Mouse (Mus musculus): ENCODE results near the gene Prg2. TPM values are rescaled to one million over a fixed set of nuclear protein-coding genes. Genes with fewer than 3 reads are reported as not detected.

Prg2 gene
- polyA plus RNA-seq (2014; fragmentation: Illumina TruSeq; extraction: RNeasy Lipid Tissue Mini Kit (QIAGEN cat#74804); ENCODE audit: low read depth, low replicate concordance): not detected

DNA sequence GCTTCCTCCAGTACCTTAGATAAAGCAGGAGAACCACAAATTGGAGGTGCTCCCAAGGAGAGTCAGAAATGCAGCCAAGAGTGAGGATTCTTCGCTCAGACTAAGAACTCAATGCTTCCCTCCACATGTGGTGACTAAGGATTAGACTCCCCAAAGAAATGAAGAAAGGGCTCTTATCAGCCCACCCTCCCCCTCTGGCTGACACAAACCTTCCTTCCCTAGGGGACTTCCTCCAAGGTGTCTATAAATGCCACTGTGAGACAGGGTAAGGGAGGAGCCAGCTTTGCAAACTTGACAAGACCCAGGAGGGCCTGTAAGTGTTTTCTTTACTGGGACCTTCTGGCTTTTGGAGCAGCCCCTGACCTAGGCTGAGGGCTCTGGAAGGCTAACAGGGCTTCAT lies at the start of gene Prg2:
Prg2 (plus strand) TSS at position 274 of the 400 bp plus-strand sequence.

GRCm38 (mm10) chr2:84936474-84937429 lies 43.5 kb upstream of the Prg2 start, which contains the start of gene Slc43a3:
Gene Slc43a3 (plus strand): TSS chr2:84936579.

DNA sequence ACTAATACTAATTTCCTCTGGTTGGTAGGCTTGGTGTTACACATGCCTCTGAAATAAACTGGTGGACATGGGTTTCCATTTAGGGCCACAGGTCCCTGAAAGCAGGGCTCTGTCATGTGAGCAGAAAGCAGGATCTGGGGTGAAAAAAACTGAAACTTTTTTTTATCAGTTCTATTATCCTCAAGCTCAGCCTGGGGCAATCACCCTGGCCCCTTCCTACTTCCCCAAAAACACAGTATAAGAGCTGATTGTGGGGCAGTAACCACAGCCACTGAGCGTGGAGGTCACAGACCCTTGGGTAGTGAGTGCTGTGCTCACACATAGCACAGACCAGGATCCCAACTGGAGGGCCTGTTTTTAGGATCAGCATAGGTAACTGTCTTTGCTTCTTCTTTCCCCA lies 7.7 kb downstream of the Prg2 start, which contains the start of gene Prg3:
Prg3 (plus strand) TSS at position 286 of the 400 bp plus-strand sequence.

Other genes with a start within 250 kb of the Prg2 start
- 2.2 TPM for gene Ypel4, start 246.4 kb upstream of the Prg2 start, polyA plus RNA-seq (2014; fragmentation: Illumina TruSeq; extraction: RNeasy Lipid Tissue Mini Kit (QIAGEN cat#74804); ENCODE audit: low read depth, low replicate concordance)
- 4.8 TPM for gene Gm19426, start 236.8 kb upstream of the Prg2 start, polyA plus RNA-seq (2014; fragmentation: Illumina TruSeq; extraction: RNeasy Lipid Tissue Mini Kit (QIAGEN cat#74804); ENCODE audit: low read depth, low replicate concordance)
- 379 TPM for gene Serping1, start 205.0 kb upstream of the Prg2 start, polyA plus RNA-seq (2014; fragmentation: Illumina TruSeq; extraction: RNeasy Lipid Tissue Mini Kit (QIAGEN cat#74804); ENCODE audit: low read depth, low replicate concordance)
- 23.1 TPM for gene Ube2l6, start 181.6 kb upstream of the Prg2 start, polyA plus RNA-seq (2014; fragmentation: Illumina TruSeq; extraction: RNeasy Lipid Tissue Mini Kit (QIAGEN cat#74804); ENCODE audit: low read depth, low replicate concordance)
- gene Smtnl1, start 157.8 kb upstream of the Prg2 start, polyA plus RNA-seq (2014; fragmentation: Illumina TruSeq; extraction: RNeasy Lipid Tissue Mini Kit (QIAGEN cat#74804); ENCODE audit: low read depth, low replicate concordance): 0.29 TPM
- gene Timm10, start 153.5 kb upstream of the Prg2 start, polyA plus RNA-seq (2014; fragmentation: Illumina TruSeq; extraction: RNeasy Lipid Tissue Mini Kit (QIAGEN cat#74804); ENCODE audit: low read depth, low replicate concordance): 27.3 TPM
- 23.5 TPM for gene Slc43a1, start 141.6 kb upstream of the Prg2 start, polyA plus RNA-seq (2014; fragmentation: Illumina TruSeq; extraction: RNeasy Lipid Tissue Mini Kit (QIAGEN cat#74804); ENCODE audit: low read depth, low replicate concordance)
- 1.9 TPM for gene Rtn4rl2, start 93.8 kb upstream of the Prg2 start, polyA plus RNA-seq (2014; fragmentation: Illumina TruSeq; extraction: RNeasy Lipid Tissue Mini Kit (QIAGEN cat#74804); ENCODE audit: low read depth, low replicate concordance)
- 81.5 TPM for gene Slc43a3, start 43.9 kb upstream of the Prg2 start, polyA plus RNA-seq (2014; fragmentation: Illumina TruSeq; extraction: RNeasy Lipid Tissue Mini Kit (QIAGEN cat#74804); ENCODE audit: low read depth, low replicate concordance)
- not detected for gene Prg3, start 7.8 kb downstream of the Prg2 start, polyA plus RNA-seq (2014; fragmentation: Illumina TruSeq; extraction: RNeasy Lipid Tissue Mini Kit (QIAGEN cat#74804); ENCODE audit: low read depth, low replicate concordance)
- 82.4 TPM for gene Ssrp1, start 56.8 kb downstream of the Prg2 start, polyA plus RNA-seq (2014; fragmentation: Illumina TruSeq; extraction: RNeasy Lipid Tissue Mini Kit (QIAGEN cat#74804); ENCODE audit: low read depth, low replicate concordance)
- 3.6 TPM for gene P2rx3, start 57.0 kb downstream of the Prg2 start, polyA plus RNA-seq (2014; fragmentation: Illumina TruSeq; extraction: RNeasy Lipid Tissue Mini Kit (QIAGEN cat#74804); ENCODE audit: low read depth, low replicate concordance)
- 56.4 TPM for gene Tnks1bp1, start 67.6 kb downstream of the Prg2 start, polyA plus RNA-seq (2014; fragmentation: Illumina TruSeq; extraction: RNeasy Lipid Tissue Mini Kit (QIAGEN cat#74804); ENCODE audit: low read depth, low replicate concordance)
- 8.9 TPM for gene Aplnr, start 155.8 kb downstream of the Prg2 start, polyA plus RNA-seq (2014; fragmentation: Illumina TruSeq; extraction: RNeasy Lipid Tissue Mini Kit (QIAGEN cat#74804); ENCODE audit: low read depth, low replicate concordance)
- 0.22 TPM for gene Lrrc55, start 216.7 kb downstream of the Prg2 start, polyA plus RNA-seq (2014; fragmentation: Illumina TruSeq; extraction: RNeasy Lipid Tissue Mini Kit (QIAGEN cat#74804); ENCODE audit: low read depth, low replicate concordance)